Mouse (Mus musculus) right cerebral cortex, adult 18-20 months (tissue): Measurements from ENCODE around the gene Ppp4r3b.

Experiments used
- DNase-seq: peaks from one replicate; pipeline ENCODE4 v3.0.0; 2022; ENCODE audit warnings: mixed read lengths

Gene Ppp4r3b

DNA sequence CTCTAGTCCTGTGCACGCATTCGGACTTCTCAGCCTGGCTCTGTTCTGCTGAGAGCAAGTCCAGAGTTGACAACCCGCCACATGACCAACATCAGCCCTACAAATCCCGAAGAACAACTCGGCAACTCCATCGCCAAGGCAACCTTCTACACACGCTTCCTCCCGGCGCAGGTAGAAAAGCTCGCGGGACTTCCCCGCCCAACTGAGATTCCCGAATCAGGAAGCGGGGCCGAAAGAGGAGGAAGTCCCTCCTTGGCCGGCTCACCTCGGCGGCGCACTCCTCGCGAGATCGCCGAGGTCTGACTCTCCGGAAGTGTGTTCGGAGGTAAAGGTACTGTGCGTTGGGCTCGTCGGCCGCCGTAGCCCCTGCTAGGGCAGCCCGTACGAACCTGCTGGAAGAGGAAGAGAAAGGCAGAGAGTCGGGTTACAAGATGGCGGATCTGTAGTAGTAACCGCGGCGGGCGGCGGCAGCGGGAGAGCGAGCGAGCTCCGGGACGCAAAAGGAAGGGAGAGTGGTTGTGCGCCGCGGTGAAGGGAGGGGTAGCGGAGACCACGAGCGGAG is at the start of gene Ppp4r3b:
Gene Ppp4r3b (plus strand): TSS at position 328 of the 562 bp plus-strand sequence.
- peak; percentile 99 for DNase-seq

DNA sequence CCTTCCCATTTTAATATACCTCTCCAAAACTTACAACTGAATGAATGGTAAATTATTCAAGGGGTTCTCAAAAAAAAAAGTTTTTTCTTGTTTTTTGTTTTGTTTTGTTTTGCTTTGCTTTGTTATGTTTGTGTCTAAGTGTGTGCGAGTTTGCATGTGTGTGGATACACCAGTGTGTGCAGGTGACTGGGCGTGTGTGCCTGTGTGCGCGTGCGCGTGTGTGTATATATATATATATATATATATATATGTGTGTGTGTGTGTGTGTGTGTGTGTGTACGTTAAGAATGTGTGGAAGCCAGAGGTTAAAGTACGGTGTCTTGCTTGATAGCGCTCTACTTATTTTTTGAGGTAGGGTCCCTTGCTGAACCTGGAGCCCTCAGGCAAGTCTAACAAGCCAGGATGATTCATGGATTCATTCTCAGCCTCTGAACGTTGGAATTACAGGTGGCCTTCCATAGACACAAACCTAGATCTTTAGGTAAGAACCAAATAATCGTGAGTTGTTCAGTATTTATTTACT is 42.8 kb upstream of the Ppp4r3b start:
- DNase-seq = peak; percentile 3

DNA sequence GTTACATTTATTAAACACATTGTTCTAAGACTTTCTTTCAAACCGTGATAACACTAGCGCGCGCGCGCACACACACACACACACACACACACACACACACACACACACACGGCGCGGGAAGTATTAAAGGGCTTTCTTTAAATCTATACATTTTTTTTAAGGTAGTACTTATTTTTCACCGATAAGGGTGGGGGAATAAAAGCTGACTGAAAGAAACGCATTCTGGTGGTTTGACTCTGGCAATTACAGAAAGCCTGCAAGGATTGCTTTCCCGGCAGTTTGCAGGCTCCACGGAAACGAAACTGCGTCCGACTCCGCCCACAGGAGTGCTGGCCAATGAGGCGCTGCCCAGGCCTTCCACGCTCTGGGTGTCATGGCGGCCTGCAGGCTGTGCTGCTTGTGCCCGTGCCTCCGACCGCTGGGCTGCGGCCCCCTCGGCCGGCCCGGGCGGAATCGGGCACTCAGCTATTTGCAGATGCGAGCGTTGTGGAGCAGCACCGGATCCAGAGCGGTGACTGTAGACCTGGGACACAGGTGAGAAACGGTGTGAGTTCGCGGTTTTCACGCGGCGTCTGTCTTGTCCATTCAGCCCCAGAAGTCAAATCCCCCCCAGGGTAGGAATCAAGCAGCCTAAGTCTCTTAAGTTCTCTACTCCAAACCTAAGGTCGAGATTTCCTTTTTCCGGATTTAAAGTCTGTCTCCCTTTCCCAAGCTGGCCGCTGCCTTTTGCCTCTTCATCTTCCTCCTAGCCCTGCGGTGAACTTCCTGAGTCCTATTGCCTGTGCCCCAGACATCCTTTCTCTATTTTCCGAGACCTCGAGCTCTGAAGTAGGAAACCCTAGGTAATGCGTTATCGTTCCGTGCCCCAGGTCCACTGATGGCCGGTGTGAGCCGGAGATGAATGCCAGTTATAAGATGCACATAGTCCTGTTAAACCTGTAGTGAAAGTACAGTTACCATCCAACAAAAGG is 42.0 kb upstream of the Ppp4r3b start, which contains the start of gene Pnpt1:
Gene Pnpt1 (plus strand): TSS at position 360 of the 971 bp plus-strand sequence.
- peak; percentile 95 for DNase-seq

DNA sequence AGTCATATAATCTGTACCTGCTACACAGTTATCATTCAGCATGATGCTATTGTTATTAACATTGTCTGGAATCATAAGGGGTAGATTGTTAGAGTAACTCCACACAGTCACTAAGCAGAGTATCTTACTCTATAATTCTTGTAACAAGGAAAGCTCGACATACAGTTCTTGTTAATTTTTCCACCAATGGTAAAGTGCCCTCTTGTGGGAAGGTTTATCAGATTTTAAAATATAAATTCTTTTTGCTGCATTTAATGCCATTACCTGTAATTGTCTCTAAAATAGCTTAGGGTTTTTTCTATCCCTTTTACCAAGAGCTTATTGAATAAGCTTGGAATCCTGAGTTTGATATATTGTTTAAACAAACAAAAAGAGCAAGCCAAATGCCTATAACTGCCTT is 32.0 kb upstream of the Ppp4r3b start:
- DNase-seq = no peak

DNA sequence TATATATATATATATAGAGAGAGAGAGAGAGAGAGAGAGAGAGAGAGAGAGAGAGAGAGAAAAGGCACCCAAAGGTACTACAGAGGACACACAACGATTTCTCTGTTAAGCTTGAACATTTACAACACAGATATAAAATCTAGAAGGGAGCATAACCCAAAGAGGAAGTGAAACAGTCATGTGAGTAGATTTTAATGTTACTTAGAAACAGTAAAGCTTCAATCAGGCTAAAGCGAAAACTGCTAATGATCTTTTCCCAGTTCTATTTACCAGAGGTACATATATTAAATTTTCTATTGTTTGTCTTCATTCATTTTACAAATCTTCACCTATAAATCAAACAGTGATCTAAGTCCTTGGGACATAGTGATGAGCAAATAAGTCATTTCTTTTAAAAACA is 23.8 kb upstream of the Ppp4r3b start:
- no peak for DNase-seq

DNA sequence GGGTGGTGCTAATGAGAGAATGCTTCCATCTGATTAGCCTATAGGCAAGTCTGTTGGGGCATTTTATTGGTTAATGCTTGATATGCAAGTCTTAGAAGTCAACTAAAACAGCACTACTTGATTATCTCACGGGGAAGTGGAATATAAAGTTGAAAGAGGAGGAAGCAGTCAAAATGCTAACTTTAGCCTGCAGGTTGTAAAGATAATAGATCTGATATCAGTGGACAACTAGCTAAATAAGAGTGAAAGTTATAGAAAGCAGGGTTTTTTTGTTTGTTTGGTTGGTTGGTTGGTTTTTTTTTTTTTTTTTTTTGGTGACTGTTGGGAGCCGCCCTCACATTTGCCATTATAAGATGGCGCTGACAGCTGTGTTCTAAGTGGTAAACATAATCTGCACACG is 9.1 kb upstream of the Ppp4r3b start:
- DNase-seq = no peak

DNA sequence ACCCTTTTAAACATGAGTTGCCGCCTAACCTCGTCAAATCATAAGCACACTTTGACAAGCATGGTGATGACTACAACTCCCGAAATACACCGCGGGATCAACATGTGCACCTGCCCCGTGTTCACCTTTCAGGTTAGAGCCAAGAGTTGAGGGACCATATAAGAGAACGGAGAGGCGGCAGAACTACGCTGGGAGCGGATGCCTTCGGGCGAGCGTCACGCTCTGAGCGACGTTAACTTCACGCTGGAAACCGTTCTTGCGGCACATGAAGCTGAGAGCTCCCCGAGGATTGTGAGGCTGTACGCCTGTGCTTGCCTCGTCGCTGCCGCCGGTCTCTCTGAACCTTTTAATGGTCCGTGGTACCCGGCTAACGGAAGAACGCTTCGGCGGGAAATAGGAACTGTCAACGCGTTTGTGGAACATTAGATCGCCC is 715 bp upstream of the Ppp4r3b start:
- DNase-seq = peak; percentile 75

DNA sequence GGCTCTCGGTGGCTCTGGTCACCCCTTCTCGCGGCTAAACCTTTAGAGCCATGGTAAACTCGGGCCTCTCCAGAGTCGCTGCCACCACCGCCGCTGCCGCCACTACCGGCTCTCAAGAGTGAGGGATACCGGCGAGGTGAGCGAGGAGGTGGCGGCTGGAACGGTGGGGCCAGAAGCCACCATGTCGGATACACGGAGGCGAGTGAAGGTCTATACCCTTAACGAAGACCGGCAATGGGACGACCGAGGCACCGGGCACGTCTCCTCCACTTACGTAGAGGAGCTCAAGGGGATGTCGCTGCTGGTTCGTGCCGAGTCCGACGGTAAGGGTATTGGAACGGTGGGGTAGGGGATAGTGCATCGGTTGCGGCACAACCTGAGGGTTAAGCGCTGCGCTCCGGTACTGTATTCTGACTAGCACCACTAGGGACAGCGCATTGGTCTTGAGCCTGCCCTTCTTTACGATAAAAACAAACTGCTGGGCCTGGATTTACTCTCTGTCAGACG is 488 bp downstream of the Ppp4r3b start:
- peak; percentile 42 for DNase-seq

DNA sequence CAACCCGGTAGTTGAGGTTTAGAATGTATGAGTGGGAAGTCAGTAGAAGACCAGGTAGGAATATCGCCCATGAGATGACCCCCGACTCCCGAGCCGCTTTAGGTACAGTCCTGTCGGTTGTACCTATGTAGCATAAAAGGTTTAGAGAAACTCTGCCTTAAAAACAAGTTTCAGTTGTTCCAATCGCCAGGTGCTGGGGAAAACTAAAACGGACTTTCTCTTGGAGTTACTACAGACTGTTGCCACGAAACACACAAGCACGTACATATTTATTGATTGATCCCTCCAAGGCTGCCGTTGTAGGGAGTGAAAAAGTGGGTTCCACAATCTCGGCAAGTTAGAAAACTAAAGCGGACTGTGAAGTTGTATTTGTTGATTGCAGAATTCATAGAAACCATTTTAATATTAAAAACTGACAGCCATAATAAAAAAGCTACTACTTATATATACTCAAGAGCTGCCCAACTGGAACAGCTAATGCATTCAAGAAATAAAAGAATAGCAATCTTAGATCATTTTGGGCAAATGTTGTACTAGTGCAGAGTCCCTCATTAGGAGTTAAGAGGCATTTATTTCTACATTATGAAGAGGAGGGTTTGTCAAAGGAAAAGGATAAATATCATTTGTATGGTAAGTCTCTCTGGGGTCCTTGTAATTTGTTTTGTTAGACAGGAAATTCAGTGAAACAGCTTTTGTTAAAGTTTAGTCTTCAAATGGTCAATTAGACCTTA is 1.2 kb downstream of the Ppp4r3b start:
- DNase-seq = no peak

DNA sequence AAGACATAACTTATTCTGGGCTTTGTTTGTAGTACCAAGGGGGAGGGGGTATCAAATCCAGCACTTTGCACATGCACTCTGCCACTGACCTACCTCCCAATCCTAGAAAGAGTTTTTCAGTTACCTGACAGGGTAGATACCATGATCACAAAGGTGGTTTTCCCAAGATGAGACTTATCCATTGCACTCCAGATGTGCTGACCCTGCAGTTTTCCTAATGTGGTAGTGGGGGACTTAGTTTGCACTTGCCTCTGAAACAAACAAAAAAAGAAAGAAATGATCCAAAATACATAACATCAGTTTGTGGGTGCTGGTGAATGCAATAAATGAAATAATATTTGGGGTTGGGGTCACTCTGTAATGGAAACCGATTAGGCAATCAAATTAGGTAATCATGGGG is 6.6 kb downstream of the Ppp4r3b start:
- no peak for DNase-seq

DNA sequence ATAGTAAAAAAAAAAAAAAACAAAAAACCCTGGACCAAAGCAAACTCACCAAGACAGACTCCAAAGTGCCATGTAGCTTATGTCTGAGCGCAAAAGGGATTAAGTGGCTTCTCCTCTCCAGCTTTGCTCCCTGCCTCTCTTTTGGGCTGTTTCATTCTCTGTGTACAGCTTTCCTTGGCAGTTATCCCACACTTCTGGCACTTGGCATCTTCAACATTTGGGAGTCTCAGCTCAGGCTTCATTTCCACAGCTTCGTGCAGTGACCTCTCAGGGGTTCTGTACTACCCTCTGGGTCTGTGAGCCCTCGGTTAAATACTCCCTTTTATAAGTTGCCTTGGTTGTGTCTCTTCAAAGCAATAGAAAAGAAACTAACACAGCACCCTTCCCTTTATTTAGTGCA is 8.0 kb downstream of the Ppp4r3b start:
- DNase-seq = peak; percentile 22

DNA sequence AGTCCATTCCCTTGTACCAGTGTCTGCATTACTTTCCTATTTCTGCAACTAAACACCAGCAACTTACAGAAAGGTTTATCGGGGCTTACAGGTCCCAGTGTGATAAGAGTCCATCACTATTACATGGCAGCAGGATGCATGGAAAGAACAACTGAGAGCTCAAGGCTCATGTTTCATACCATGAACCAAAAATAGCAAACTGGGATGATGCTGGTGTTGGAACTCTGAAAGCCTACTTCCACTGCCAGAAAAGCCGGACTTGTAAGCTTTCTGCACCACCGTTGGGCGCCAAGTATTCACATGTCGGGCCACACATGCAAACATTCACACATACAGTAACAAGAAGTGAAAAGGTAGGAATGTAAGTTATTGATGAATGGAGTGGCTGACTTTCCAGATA is 9.1 kb downstream of the Ppp4r3b start:
- DNase-seq = no peak

DNA sequence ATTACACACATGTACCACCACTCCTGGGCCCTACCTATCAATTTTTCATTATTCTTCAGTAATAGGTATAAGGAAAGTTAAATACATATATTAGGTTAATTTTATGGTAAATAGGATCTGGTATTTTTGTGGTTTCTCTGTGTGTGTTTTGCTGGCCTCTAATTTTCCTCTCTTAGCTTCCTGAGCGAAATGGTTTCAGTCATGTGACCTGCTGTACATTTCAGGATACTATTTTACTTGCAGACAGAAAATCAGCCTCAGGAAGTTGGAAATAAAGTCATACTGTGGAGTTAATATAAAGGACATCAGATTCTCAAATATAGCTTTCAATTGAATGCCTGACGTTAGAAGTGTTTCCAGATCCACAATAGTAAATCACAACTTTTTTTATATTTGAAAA is 16.3 kb downstream of the Ppp4r3b start:
- DNase-seq = no peak

DNA sequence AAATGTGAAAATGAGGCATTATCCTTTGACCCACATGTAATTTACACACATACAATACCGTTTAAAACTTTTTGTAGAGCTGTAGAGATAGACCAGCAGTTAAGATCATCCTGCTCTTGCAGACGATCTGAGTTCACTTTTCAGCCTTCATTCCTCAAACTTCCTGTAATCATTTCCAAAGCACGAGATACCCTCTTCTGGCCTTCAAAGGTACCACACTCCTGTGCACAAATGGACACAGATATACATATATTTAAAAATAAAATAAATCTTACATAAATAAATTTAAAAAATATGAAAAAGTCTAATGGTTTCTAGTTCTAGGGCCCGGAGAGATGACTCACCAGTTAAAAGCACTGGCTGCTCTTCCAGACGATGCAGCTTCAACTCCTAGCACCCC is 31.0 kb downstream of the Ppp4r3b start:
- no peak for DNase-seq

DNA sequence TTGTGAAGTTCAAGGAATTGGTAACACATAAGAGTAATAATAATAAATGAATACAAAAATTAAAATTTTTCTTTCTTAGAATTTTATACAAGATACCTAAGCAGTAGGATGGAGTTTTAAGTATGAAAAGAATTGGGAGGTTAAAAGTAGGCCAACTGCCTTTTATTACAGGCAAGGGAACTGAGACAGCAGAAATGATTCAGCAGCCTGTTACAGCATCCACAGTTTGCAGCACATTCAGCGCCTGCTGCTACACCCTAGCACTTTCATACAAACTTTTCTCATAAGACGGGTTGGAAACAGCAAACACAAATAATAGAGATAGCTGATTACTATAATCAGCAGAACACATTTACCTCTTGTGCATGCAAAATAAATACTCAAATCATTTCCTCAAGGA is 37.1 kb downstream of the Ppp4r3b start:
- DNase-seq = no peak

DNA sequence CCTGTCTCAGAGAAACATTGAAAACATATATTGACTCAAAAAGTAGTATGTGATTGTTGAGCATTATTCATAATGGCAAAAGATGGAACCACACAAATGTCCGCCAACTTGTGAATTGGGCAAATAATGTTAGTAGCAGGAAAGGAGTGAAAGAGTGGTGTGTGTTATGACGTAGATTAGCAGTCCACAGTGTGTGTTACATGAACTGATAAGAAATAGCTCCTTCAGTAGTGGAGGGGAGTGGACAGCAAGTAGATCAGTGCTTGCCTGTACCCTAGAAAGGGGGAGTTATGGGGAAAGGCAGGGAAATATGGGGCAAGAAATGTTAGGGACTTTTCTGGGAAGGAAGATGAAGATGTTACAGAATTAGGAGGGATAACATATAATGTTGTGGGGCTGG is 43.5 kb downstream of the Ppp4r3b start:
- DNase-seq = no peak

DNA sequence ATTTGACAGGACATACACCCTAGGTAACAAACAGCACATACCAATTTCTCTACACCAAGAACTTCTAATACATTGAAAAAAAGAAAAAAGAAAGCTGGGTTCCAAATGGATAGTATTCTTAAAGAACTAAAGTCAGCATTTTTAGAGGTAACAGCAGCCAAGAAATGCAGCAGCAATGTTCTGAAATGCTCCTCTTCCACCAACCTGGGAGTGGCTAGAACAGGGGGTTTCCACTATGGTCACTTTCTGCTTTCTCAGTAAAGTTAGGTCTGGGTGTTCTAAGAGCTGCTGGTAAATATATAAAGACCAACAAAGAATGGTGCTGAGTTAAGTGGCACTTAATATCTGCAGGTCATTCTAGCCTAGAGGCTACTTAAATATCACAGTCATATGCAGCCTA is 46.4 kb downstream of the Ppp4r3b start:
- no peak for DNase-seq

DNA sequence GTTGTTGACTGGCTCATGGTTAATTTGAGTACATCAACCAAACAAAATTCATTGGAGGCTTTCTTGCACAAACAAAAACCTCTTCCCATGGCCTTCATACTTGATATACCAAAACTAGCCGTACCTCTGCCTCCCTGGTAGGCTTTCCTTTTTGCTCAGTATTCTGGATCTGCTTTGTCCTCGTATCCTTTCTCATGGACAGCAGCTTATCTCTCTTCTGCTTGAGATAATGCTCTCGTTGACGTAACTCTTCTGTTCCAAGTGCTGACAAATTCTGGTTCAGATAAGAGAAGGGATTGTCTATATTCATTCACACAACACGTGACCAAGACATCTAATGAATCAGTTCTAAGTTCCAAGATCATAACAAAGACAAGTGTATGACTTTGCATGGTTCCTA is 49.6 kb downstream of the Ppp4r3b start:
- no peak for DNase-seq

DNA sequence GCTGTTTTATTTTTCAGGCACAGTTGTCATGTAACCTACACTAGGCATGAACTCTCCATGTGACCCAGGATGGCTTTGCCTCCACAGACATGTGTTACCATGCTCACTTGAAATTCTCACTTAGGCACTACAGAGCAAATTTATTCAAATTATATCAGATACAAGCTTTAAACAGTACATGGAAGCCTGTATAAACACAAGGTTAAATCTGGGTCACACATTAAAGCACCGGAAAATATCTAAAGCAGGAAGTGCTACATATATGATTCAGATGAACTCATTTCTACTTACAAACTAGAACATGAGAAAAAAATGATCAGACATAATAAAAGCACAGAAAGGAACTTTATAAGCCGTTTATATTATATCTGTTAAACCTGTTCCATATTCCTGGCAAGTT is 52.1 kb downstream of the Ppp4r3b start:
- no peak for DNase-seq

DNA sequence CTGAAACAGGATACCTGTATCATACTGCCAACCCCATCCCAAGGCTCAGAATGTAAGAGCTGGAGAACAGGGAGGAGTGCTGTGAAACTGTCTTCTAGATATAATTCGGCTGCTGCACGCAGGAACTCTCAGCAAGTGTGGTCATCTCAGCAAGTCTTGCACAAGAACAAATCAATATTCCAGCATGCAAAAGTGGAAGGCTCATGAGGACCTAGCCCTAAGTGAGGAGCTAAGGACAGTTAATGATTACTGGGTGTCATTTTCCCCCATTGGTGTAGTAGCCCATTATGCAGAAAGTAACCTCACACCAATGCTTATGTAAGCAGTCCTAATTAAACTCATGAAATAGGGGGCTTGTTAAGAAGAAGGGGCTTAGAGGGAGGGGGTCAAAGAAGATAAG is 56.3 kb downstream of the Ppp4r3b start:
- no peak for DNase-seq

DNA sequence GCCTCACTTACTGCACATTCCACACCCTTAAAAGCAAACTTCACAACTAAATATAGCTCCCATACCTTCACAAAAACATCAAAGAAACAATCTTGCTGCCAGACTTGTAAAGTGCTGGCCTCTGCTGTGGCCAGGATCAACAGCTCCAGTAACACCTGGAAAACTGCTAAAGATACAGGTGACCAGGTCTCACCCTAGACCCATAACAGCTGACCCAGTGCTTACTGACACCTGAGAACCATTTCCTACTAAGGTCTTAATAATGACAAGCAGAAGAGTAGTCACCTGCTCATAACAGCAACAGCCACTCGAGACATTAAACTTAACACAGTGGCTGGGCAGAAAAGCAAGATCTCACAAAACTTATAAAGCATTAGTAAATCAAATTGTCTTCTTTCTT is 60.9 kb downstream of the Ppp4r3b start:
- no peak for DNase-seq

DNA sequence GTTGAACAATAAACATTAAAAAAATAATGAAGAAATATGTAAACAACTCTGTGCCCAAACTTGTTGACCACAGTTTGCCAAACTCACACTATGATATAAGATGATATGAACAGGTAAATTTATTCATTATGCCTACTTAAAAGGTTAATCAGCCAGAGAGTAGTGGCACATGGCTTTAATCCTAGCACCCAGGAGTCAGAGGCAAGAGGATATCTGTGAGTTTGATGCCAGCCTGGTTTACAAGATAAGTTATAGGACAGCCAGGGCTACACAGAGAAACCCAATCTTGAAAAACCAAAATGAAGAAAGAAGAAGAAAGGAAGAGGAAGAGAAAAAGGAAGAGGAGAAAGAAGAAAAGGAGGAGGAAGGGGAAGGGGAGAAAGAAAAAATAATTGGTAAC is 64.7 kb downstream of the Ppp4r3b start:
- no peak for DNase-seq

DNA sequence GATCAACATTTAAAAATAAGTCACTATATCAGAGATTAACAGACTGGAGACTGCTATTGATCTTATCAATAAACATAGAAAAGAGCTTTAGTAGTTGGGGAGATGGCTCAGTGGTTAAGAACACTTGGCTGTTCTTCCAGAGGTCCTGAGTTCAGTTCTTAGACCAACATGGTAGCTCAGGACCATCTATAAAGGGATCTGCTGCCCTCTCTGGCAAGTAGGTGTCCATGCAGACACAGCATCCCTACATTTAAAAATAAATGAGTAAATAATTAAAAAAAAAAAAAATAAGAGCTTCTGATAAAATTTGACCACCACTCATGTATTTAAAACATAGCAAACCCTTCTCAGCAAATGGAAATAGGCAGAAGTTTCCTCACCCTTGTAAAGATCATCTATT is 65.4 kb downstream of the Ppp4r3b start:
- DNase-seq = no peak
